Mouse (Mus musculus) kidney, adult 9 months (tissue): Measurements from ENCODE around the gene Vps45.
A peak's percentile ranks its signal among the peaks of the same experiment; 100 is the strongest.

ENCODE experiments used
- DNase-seq: peaks from one replicate; pipeline ENCODE4 v3.0.0; 2022

Vps45 gene

DNA sequence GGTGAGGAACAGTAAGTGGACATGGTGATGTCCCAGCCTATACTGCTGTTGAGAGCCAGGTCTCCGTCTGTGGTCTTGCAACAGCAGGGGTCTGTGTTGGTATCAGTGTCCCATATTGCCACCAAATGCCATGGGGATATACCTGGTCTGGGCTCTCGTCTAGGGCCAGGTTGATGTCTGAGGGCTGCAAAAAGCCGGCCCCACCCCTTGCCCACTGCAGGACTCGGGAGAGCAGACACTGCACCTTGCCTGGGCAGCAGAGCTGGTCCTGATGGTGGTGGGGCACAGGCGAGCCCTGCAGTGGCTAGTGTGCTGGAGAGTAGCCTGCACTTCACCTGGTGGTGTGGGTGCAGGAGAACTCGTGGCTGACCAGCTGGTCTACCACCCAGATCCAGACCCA lies 19.8 kb upstream of the Vps45 start:
- DNase-seq = no peak

DNA sequence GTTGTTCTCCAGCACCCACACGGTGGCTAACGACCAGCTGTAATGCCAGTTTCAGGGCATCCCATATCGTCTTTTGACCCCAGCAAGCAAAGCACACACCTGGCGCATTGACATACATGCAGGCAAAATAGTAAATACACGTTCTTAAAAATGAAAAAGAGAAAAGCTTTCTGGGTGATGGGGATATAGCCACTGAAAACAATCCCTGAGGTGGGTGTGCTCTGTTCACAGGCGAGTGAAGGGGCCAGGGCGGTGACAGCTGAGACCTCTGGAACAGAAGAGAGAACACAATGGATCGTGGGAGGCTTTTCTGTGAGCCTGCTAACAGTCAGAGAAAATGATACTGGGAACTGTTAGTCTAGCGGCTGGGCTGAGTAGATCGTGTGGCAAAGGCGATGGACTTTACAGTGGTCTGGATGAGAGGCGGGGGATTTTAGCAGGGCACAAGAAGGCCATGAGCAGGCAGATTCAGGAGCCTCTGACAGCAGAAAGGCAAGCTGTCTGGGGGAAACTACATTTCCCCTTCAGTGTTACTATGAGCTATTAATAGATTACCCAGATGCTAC lies 14.7 kb upstream of the Vps45 start:
- DNase-seq = no peak

DNA sequence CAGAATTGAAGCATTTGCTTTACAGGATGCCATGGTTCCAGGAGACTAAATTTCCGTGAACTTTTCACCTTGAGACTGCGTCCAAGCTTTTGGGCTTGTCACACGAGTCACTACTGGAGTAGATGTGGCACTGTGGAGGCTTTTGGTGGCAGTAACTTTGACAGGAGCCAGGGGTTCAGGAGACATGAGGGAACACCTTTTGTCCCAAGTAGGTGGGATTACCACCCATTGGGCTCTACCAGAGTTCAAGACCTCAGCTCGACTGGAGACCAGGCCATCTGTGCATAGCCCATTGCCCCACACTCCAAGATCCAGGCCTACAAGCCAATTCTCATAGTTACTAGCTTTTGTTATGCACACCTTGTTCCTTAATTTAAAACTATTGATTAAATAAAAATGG lies 12.0 kb upstream of the Vps45 start:
- no peak for DNase-seq

DNA sequence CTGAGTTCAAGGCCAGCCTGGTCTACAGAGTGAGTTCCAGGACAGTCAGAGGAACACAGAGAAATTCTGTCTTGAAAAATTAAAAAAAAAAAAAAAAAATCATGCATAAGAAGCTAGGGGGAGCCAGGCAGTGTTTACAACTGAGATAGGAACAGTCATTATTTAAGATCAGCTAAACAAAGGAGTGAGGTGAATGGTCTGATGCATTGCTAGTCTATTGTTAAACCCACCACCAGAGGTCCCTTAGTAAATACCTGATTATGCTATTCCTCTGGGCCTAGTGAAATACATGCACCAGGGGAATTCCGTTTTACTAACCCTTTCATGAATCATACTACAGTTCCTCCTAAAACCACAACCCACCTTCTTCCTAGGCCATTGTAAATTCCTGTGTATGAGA lies 11.3 kb upstream of the Vps45 start:
- DNase-seq = no peak

DNA sequence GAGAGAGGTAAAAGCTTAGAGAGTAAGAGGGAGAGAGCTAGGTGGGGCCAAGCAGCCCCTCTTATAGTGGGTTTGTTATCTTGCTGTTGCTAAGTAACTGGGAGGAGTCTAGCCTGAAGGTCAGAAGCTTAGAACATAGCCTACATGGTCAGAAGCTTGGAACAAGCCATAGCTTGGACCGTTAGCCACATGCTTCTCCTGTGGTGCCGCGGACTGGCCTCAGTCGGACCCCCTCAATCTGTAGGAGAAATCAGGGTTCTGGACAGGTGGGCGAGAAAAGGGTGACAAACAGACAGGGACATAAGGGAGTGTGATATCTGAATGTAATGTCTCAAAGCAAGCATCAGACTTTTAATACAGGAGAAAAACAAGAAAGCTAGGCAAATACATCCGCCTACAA lies 10.8 kb upstream of the Vps45 start:
- DNase-seq = no peak

DNA sequence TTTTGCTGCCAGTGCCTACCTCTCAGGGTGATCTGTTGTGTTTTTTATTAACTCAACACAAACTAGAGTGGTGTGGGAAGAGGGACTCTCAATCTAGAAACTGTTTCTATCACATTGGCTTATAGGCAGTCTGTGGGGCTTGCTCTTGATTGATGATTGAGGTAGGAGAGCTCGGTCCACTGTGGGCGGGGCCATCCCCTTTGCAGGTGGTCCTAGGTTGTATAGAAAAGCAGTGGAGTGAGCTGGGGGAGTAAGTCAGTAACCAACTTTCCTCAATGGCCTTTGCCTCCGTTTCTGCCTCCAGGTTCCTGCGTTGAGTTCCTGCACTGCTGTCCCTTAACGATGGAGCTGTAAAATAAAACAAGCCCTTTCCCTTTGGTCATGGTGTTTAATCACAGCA lies 8.5 kb upstream of the Vps45 start:
- no peak for DNase-seq

DNA sequence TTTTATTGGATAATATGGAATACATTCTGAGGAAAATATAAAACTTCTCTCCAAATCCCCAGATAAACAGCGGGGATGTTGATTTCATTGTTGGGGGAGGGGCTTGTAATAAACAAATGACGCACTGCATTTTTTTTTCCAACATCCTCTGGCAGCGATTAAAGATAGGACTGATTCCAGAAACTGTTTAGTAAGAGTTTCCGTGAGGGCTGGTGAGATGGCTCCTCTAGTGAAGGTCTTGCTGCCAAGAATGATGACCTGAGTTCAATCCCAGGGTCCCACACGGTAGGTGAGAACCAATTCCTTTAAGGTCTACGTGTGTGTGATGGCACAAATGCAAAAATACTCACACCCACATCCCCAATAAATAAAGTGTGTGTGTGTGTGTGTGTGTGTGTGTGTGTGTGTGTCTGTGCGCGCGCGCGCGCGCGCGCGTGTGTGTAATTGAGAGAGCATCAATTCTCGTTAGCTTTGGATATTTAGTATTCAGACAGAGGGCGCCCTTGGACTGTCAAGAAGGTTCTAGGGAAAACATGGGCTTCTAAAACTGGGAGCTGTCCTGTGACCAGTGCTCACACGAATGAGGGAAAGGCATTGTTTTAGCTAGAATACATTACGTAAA lies 7.6 kb upstream of the Vps45 start:
- peak; percentile 83 for DNase-seq

DNA sequence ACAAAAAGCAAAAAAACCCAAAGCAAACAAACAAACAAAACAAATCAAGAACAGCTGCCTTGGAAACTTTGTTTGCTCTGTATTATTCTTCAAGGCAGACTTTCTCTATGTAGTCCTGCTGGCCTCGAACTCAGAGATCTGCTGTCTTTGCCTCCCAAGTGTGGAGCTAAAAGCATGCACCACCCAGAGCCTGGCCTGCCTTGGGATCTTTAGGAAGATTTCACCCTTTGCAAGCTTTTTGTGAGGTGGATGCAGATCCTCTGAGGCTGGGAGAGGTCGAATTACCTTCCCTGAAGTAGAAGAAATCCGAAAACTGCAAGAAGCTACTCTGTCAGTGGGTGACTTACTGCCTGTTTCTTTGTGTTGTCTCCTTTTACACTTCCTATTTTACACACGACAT lies 6.9 kb upstream of the Vps45 start:
- DNase-seq = no peak

DNA sequence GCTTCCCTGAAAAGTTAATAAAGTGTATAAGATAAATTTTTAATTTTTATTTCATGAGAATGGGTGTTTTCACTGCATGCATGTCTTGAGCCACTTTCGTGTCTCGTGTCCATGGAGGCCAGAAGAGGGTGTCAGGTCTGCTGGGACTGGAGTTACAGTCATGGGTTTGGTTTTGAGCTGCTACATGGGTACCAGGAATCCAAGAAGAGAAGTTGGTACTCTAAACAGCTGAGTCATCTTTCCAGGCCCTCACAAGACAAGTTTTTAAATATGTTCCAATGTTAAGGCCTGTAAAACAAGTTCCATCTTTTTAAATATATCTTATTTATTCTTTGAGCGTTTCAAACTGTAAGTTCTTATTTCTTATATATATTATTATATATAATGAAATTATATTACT lies 6.0 kb upstream of the Vps45 start:
- no peak for DNase-seq

DNA sequence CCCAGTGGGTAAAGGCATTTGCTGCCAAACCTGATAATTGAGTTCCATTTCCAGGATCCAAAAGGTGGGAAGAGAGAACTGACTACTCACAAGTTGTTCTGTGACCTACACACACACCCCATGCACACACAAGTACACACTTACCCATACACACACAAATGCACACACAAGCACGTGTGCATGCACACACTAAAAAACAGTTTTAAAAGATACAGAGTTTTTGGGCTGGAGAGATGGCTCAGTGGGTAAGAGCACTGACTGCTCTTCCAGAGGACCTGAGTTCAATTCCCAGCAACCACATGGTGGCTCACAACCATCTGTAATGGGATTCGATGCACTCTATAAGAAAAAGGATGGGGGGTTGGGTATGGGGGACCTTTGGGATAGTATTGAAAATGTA lies 5.0 kb upstream of the Vps45 start:
- no peak for DNase-seq

DNA sequence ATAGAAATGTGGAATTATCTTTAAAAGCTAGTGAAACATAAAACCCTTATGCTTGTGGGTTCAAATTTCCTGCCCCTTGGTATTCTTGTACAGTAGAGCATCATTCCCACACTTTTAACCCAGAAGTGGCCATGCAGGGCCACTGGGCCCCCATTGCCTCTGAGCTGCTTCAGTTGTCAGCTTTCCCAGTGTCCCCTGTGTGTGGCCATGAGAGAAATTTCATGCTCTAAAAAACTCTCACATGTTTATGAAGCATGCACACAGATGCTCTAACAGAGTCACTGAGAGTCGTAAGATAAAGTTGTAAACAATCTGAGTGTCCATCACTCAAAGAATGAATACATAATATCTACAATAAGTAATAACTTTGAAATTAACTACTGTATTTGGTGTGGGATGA lies 1.9 kb upstream of the Vps45 start:
- DNase-seq = no peak

DNA sequence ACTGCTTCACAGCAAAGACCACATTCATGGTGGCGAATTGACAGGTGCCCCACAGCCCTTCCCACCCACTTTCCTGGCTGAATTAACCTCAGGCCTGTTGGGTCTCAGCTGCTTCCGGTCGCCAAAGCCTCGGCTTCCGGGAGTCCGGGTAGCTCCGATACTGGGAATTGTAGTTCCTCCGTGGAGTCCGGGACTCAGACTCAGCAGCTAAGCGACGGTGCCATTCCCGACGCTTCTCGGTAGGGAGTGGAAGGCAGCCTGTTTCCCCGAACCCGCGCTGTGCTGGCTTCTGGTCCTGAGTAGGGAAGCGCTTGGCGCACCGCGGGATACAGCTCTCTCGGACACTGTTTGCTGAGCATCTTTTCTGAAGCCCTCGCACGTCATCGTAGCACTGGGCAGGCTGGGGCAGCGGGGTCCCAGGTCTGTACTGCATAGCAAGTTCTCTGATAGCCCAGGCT lies 490 bp downstream of the Vps45 start:
- DNase-seq = peak; percentile 92

DNA sequence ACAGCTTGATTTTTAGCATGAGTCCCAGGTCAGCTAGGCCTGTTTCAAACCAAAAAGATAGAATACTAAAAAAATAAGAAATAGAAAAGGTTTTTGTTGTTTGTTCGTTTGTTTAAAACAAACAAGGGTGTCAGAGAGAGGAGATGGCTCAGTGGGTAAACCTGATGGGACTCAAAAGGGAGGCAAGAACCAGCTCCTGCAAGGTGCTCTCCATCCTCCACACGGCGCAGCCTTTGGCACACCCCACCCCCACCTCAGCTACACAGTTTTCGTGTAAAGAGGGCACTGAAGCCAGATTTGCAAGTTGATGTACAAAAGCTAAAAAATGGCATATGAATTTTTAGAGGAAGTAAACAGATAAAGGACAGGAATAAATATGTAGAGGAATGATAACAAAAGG lies 2.2 kb downstream of the Vps45 start:
- DNase-seq = no peak

DNA sequence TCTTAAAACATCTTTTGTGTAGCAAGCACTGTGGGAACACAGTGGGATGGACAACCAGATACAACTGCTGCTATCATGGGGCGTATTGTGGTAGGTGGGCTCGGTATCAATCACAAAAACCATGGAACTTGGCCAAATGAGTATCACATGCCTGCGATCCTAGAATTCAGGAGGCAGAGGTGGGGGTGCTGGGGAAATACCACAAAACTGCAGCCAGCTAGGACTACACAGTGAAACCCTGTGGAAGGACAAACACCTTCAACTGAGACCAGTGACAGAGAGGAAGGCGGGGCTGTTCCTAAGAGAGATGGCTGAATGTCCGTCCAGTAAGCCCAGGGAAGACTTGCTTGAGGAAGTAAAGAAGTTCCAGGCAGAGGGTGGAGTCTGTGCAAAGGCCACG lies 3.0 kb downstream of the Vps45 start:
- no peak for DNase-seq

DNA sequence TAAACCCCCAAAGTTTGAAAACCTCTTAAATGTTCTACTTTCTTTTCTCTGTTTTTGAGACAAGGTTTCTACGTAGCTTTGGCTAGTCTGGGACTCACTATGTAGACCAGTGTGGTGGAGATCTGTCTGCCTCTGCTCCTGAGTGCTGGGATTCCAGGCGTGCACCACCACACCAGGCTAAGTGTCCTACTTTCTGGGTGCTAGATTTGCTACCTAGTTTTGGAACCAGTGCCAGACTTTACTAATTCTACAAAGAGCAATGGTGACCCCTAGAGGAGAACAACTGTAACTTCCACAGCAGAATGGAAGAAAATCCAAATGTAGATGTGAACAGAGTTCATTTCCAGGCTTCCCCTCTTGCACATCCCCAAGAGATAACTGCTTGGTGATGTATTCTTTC lies 6.4 kb downstream of the Vps45 start:
- peak; percentile 67 for DNase-seq

DNA sequence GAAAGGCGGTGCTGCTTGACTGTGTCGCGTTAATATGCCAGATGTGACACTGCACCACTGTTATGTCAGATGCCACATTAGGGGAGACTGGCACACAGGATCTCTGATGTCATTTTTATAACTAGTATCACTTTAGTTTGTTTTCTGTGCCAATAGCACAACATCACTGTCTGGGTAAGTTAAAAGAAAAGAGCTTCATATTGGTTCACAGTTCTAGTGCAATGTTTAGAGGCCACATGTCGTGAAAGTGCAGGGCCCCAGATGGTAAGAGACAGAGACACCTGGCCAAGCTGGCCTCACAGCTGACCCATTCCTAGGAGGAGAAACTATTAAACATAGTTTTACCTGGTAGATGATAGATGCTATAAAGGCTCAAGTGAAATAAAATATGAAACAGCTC lies 7.1 kb downstream of the Vps45 start:
- DNase-seq = no peak

DNA sequence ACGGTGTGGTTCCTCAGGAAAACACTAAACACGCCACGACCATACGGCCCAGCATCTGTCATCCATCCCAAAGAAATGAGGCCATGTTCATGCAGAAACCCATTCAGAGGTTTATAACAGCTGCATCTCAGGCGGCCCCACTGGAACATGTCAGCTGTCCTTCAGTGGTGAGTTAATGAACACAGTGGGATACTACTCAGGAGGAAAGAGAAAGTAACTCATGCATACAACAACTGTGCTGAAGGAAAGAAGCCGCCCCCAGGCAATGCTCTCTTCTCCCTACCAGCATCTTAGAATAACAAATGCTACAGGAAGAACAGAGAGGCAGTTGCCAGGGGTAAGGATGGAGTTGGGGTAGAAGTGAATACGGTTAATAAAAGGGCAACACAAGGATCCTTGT lies 7.5 kb downstream of the Vps45 start:
- no peak for DNase-seq

DNA sequence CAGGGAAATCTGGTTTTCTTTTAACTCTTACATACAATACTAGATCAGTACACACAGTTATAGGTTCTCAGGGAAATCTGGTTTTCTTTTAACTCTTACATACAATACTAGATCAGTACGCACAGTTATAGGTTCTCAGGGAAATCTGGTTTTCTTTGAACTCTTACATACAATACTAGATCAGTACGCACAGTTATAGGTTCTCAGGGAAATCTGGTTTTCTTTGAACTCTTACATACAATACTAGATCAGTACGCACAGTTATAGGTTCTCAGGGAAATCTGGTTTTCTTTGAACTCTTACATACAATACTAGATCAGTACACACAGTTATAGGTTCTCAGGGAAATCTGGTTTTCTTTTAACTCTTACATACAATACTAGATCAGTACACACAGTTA lies 13.7 kb downstream of the Vps45 start:
- DNase-seq = peak; percentile 8

DNA sequence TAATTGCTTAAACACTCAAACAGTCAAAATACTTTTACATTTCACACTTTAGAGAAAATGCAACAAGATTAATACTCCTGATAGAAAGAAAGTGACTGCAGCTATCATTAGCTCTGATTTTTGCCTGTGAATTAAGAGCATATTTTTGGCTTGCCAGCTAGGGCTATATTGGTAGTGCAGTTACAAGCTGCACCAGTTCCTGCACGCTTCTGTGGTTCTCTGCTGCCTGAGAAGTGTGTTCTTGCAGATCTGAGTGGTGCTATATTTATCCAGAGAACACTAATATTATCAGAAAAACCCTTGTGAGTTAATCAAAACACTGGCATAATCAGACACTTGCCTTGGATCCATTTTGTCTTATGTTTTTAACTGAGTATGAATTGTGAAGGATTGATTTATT lies 15.2 kb downstream of the Vps45 start:
- no peak for DNase-seq

DNA sequence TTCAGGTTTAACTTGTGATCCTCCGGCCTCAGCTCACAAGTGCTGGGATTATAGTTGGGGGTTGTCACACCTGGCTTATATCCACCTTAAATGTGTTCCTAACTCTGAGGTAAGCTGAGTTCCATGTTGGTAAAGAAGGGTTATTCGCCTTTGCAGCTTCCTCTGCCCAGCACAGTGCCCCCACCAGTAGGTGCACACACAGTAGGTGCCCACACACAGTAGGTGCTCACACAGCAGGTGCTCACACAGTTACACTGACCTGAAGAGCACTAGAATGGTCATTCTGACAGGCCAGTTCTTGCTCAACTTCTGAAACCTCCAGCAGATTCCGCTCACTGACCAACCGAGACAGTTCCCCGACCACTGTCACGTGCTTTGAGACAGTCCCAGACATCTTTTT lies 17.2 kb downstream of the Vps45 start:
- DNase-seq = no peak

DNA sequence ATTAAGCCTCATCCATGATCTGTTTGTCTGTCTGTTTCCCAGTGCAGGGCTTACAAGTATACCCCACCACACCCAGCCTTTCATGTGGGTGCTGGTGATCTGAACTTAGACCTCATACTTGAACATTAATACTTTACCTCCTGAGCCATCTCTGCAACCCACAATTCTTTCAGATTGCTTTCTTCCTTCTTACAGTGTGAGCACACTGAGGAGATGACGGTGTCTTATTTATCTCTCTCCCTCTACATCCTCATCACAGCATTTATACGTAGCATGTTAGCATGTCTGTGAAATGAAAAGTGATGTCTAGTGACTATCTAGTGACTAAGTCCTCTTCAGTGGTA lies 17.6 kb downstream of the Vps45 start:
- DNase-seq = no peak

DNA sequence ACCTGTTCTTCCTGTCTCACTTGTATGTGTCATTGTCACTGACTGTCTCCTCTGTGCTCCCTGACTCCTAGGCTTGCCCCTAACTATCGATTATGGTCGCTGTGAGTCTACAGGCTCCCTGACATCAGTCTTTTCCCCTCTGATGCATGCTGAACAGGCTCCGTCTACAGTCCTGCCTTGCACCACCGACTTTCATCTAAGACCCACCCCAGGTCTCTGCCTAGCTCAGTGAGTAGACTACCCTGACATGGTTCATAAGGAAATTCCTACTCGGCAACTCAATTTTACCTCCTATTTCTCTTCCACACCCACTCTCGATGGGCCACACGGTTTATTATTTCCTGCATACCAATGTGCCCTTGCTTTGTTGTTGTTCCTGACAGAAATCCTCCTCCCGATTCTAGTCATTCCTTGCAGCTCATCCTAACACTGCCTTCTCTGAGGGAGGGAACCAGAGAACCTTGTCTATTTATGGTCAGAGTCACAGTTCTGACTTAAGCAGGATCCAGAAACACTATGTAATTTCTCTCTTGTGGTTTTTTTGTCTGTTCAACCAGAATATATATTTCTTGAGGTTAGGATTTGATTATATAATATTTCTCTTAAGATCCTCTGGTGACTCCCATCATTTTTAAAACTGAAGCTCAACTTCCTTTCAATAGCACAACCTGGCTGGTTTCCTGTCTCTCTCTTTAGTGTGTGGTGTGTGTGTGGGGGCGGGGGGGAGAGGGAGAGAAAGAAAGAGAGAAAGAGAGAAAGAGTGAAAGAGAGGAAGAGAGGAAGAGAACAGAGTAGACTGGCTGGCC lies 18.2 kb downstream of the Vps45 start:
- no peak for DNase-seq

DNA sequence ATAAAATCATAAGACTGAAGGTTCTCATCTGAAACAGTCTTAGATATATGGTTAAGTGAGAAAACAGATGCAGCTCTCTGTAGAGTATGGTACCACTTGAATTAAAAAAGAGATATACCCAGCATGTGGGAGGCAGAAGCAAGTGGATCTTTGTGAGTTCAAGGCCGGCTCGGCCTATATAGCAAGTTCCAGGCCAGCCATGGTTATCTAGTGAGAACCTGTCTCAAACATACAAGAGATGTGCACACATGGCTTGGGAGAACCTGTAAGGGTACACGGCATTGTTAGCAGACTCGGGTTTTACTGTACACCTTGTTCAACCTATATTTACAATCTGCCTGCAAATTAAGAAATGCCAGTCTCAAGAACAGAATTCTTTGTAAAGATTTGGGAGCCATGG lies 19.4 kb downstream of the Vps45 start:
- DNase-seq = no peak

DNA sequence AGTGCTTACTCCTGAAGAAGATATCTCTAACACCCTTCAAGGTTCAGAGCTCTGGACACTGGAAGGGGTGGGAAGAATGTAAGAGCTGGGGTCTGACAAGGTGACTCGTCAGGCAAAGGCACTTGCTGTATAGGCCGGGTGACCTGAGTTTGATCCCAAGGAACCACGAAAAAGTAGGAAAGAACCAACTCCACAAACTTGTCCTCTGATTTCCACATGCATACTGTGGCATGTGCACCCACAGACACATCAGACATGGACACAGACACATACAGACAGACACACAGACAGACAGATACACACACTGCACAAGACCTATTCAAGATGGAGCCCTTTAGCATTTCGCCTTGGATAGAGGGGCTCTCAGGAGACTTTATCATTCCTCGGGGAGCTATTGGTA lies 20.1 kb downstream of the Vps45 start:
- no peak for DNase-seq

DNA sequence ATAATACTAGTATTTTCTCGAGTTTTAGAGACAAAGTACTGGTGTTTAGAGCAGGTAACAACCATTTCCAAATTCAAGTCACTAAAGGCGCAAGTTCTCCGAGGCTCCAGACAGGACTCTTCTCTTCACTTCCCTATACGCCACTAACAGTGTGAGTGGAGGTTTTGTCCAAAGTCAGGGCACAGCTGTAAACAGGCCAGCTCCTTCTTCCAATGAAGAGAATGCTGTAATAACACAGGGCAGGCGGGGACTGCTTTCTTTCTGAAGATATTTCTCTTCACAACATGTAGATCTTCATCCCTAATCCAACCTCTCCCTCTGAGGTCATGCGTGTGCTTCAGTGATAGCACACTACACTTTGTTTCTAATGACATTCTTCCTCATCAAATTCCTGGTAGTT lies 21.5 kb downstream of the Vps45 start:
- DNase-seq = no peak
